Mouse (Mus musculus): Measurements from ENCODE around the gene Prickle1.

GRCm38 (mm10) chr15:93515316-93515715 lies 80.4 kb downstream of the Prickle1 start:
- TF ChIP-seq CTCF (conservative IDR thresholded peaks at IDR 0.05; ENCODE audit: insufficient read depth, insufficient read length, low read depth, low read length) (no peak), POLR2A (IDR thresholded peaks at IDR 0.05; ENCODE audit: low read depth, low read length) (no peak)
